Mouse (Mus musculus) neural tube, embryonic 14.5 days (tissue): ENCODE data around the gene Foxj1. TPM values are rescaled to one million over a fixed set of nuclear protein-coding genes. Genes with fewer than 3 reads are reported as not detected.
A peak's percentile ranks its signal among the peaks of the same experiment; 100 is the strongest.

Experiments
- ATAC-seq: fragments of 200-750 bp; cut with Nextera tagmentation; 2 replicates; pipeline ENCODE4 v1.8.0; 2017; ENCODE audit warnings: low read depth, mild to moderate bottlenecking, moderate TSS enrichment, moderate library complexity
- H3K27ac ChIP-seq: fragments of 300-500 bp; sonication (generic); 2 replicates; pipeline ENCODE4 v1.5.1; 2014; ENCODE audit warnings: low read depth, mild to moderate bottlenecking, control low read depth, low read length, moderate library complexity, mixed read lengths
- H3K27me3 ChIP-seq: fragments of 300-500 bp; sonication (generic); 2 replicates; pipeline ENCODE4 v1.6.1; 2014; ENCODE audit warnings: low read length; ENCODE audit not compliant: control insufficient read depth, insufficient read depth
- H3K36me3 ChIP-seq: fragments of 300-500 bp; sonication (generic); 2 replicates; pipeline ENCODE4 v1.6.1; 2014; ENCODE audit warnings: low read length, mixed read lengths; ENCODE audit not compliant: control insufficient read depth, insufficient read depth
- H3K4me1 ChIP-seq: fragments of 300-500 bp; sonication (generic); 2 replicates; pipeline ENCODE4 v1.6.1; 2014; ENCODE audit warnings: low read length; ENCODE audit not compliant: control insufficient read depth, insufficient read depth
- H3K4me2 ChIP-seq: fragments of 300-500 bp; sonication (generic); 2 replicates; pipeline ENCODE4 v1.6.1; 2014; ENCODE audit warnings: mild to moderate bottlenecking, low read depth, low read length, control low read depth
- H3K4me3 ChIP-seq: fragments of 300-500 bp; sonication (generic); 2 replicates; pipeline ENCODE4 v1.5.1; 2014; ENCODE audit warnings: low read depth, low read length, control low read depth, mixed read lengths
- H3K9ac ChIP-seq: fragments of 300-500 bp; sonication (generic); replicated peaks from 2 replicates; pipeline ENCODE4 v1.6.1; 2014; ENCODE audit warnings: low read depth, mild to moderate bottlenecking, control low read depth, low read length, mixed read lengths
- H3K9me3 ChIP-seq: fragments of 300-500 bp; sonication (generic); 2 replicates; pipeline ENCODE4 v1.6.1; 2016; ENCODE audit warnings: low read length; ENCODE audit not compliant: control insufficient read depth
- WGBS: fragments of 180-500 bp; shearing (Covaris S2); extraction: QIAGEN DNeasy Blood & Tissue Kit; methylation state at CpG from one replicate; pipeline ENCODE4 v1.1.7; 2014; 5-methylcytosine and 5-hydroxymethylcytosine counted together
- polyA plus RNA-seq: library from polyadenylated mRNA; unstranded; fragments of >200 nt; fragmentation: Nextera tagmentation; extraction: Ambion mirVana; gene quantifications from 2 replicates; pipeline ENCODE4 v1.2.1, GENCODE M21; 2014

Foxj1 gene
- polyA plus RNA-seq, 1 experiment from 2014 or later: 7.3 TPM

DNA sequence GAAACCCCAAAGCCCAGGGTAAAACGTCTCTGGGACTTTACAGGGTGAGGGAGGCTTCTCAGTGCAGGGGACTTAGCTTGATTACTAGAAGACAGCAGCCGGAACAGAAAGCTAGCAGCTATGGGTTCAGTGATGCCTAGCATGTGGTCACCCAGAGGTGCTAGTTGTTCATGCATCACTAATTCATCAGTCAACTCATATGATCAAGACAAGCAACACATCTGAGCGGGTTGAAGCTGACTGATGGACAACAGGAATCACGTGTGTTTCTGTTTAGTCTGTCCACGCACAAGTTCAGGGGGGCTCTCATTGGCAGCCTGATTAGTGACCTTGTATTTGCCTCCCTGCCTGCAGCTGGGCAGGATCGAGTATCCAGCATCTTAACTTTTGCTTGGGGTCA lies 51.2 kb downstream of the Foxj1 start:
- peaks cover 7% of the 10 kb centered on the region for H3K4me1 ChIP-seq
- H3K4me2 ChIP-seq: no peak overlapping the region
- H3K36me3 ChIP-seq: peaks cover 12% of the 10 kb centered on the region
- H3K9ac ChIP-seq: no peak overlapping the region
- H3K27me3 ChIP-seq: peaks cover 40% of the 10 kb centered on the region
- no peak for ATAC-seq
- WGBS: 65% methylated on average over 6 of the region's 6 CpGs
- H3K4me3 ChIP-seq: no peak overlapping the region
- H3K9me3 ChIP-seq: no peaks in the 10 kb centered on the region
- no peak overlapping the region for H3K27ac ChIP-seq

DNA sequence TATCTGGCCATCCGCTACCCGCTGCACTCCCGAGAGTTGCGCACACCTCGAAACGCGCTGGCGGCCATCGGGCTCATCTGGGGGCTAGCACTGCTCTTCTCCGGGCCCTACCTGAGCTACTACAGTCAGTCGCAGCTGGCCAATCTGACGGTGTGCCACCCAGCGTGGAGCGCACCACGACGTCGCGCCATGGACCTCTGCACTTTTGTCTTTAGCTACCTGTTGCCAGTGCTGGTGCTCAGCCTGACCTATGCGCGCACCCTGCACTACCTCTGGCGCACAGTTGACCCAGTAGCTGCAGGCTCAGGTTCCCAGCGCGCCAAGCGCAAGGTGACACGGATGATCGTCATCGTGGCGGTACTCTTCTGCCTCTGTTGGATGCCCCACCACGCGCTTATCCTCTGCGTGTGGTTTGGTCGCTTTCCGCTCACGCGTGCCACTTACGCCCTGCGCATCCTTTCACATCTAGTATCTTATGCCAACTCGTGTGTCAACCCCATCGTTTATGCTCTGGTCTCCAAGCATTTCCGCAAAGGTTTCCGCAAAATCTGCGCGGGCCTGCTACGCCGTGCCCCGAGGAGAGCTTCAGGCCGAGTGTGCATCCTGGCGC lies 52.2 kb downstream of the Foxj1 start:
- Histone ChIP-seq H3K4me1 (peaks cover 7% of the 10 kb centered on the region), H3K9ac (no peak overlapping the region), H3K4me2 (no peak overlapping the region), H3K4me3 (no peak overlapping the region), H3K36me3 (peaks cover 2% of the 10 kb centered on the region; the same call in 1 of the 2 replicates), H3K9me3 (no peaks in the 10 kb centered on the region), H3K27me3 (peaks cover 40% of the 10 kb centered on the region), H3K27ac (no peak overlapping the region)
- no peak for ATAC-seq
- WGBS: 10% methylated on average over 48 of the region's 48 CpGs

DNA sequence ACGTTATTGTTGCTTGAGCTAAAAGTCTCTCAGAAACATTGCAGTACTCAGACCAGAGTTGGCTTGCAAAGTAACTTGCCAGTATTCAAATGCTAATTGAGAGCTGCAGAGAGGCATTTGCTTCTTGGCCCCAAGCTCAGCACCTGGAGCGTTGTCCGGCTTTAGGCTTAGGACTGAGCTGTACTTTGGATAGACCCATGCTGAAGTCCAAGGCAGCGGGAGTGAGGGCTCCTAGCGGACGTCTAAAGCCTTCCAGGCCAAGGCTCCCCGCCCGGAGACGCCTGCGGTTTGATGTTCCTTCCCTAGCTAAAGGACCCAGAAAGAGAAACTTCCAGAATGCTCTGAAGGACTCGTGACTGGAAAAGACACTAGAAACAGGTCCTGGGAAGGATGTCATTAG lies 53.1 kb downstream of the Foxj1 start:
- H3K27me3 ChIP-seq: peaks cover 40% of the 10 kb centered on the region
- no peak overlapping the region for H3K9ac ChIP-seq
- peaks cover 7% of the 10 kb centered on the region for H3K4me1 ChIP-seq
- no peaks in the 10 kb centered on the region for H3K36me3 ChIP-seq
- peak overlapping the region; percentile 19; the same call in 1 of the 2 replicates for H3K4me3 ChIP-seq
- H3K27ac ChIP-seq: no peak overlapping the region
- H3K9me3 ChIP-seq: no peaks in the 10 kb centered on the region
- H3K4me2 ChIP-seq: no peak overlapping the region
- WGBS: 1% methylated on average over 11 of the region's 11 CpGs
- no peak for ATAC-seq

DNA sequence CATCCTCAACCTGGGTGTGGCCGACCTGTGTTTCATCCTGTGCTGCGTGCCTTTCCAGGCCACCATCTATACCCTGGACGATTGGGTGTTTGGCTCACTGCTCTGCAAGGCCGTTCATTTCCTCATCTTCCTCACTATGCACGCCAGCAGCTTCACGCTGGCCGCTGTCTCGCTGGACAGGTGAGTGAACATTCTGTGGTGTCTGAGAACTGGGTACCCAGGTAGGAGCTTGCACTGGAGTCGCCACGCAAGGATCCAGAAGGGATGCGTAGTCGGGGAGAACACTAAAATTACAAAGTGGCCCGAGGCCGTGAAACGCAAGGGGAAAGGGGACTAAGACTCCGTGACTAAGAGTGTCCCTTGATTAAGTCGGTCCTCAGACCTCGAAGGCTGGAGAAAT lies 53.5 kb downstream of the Foxj1 start:
- ATAC-seq: no peak
- peak overlapping the region; percentile 44 for H3K4me2 ChIP-seq
- no peaks in the 10 kb centered on the region for H3K36me3 ChIP-seq
- H3K9me3 ChIP-seq: no peaks in the 10 kb centered on the region
- 2% methylated on average over 18 of the region's 18 CpGs for whole genome bisulfite sequencing
- no peak overlapping the region for H3K27ac ChIP-seq
- 0 out of 2 replicates have a peak overlapping the region, but pooled peaks have one; percentile 28 for H3K9ac ChIP-seq
- H3K27me3 ChIP-seq: peaks cover 40% of the 10 kb centered on the region
- H3K4me3 ChIP-seq: peak overlapping the region; percentile 19
- H3K4me1 ChIP-seq: peaks cover 7% of the 10 kb centered on the region

DNA sequence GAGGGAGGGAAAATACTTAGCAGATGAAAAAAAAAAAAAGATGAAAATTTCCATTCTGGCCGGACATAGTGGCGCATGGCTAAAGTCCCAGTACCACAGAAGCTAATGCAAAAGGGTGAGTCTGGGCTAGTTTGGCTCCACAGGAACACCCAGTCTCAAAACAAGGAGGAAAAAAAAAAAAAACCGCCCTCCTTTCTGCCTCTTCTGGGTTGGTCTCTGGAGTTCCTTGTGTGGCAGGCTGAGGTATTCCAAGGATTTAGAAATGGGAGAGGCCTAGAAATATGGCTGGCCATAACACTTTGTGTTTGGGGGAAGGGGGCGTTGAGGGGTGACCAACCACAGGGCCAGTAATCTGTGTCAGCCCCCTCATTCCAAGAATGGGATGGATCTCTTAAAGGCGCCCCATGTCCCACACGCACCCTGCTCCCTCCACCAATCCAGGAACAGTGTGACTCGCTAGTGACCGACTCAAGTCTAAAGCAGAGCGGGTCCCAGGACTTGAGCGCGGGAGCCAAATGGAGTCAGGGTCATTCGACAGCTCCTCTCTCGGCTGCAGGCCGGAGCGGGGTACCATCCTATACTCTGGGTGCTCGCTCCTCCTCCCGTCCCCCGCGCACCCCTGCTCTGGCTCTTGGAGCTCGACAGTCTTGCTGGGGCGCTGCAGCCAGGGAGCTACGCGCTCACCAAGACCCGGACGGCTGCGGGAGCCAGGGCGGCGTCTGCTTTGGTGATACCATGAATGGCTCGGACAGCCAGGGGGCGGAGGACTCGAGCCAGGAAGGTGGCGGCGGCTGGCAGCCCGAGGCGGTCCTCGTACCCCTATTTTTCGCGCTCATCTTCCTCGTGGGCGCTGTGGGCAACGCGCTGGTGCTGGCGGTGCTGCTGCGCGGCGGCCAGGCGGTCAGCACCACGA lies 54.2 kb downstream of the Foxj1 start, which contains the start of gene Galr2:
Gene Galr2 (plus strand): TSS at position 189 of the 913 bp plus-strand sequence.
- WGBS: 6% methylated on average over 44 of the region's 48 CpGs
- Histone ChIP-seq H3K9ac (0 out of 2 replicates have a peak within 1 kb of the TSS, but pooled peaks have one; percentile 28), H3K4me2 (peak within 1 kb of the TSS; percentile 44), H3K27ac (no peak within 1 kb of the TSS), H3K36me3 (no peaks in the 10 kb centered on the region), H3K27me3 (peaks cover 40% of the 10 kb centered on the region), H3K4me1 (peaks cover 7% of the 10 kb centered on the region), H3K4me3 (peak within 1 kb of the TSS; percentile 19), H3K9me3 (no peaks in the 10 kb centered on the region)
- ATAC-seq: no peak

Other genes starting within 250 kb of the Foxj1 start
- 161 and 177 TPM in 2 replicates for gene Wbp2, start 248.4 kb downstream of the Foxj1 start, polyA plus RNA-seq
- 3.5 and 4.0 TPM in 2 replicates for gene Trim47, start 208.2 kb downstream of the Foxj1 start, polyA plus RNA-seq
- gene Trim65, start 204.3 kb downstream of the Foxj1 start, polyA plus RNA-seq: 3.1 TPM in 2 replicates
- gene Mrpl38, start 196.5 kb downstream of the Foxj1 start, polyA plus RNA-seq: 81.5 and 91.0 TPM in 2 replicates
- gene Fbf1, start 167.2 kb downstream of the Foxj1 start, polyA plus RNA-seq: 42.2 and 42.9 TPM in 2 replicates
- gene Ten1, start 136.5 kb downstream of the Foxj1 start, polyA plus RNA-seq: 82.0 and 96.1 TPM in 2 replicates
- gene Acox1, start 136.4 kb downstream of the Foxj1 start, polyA plus RNA-seq: 65.6 and 78.5 TPM in 2 replicates
- gene Evpl, start 97.3 kb downstream of the Foxj1 start, polyA plus RNA-seq: 0.53 and 0.62 TPM in 2 replicates
- 52.0 and 57.2 TPM in 2 replicates for gene Srp68, start 61.2 kb downstream of the Foxj1 start, polyA plus RNA-seq
- 0.22 and 0.46 TPM in 2 replicates for gene Galr2, start 54.5 kb downstream of the Foxj1 start, polyA plus RNA-seq
- 112 and 129 TPM in 2 replicates for gene Exoc7, start 28.2 kb downstream of the Foxj1 start, polyA plus RNA-seq
- gene Rnf157, start 77.6 kb upstream of the Foxj1 start, polyA plus RNA-seq: 63.5 and 87.7 TPM in 2 replicates
- gene Ubald2, start 98.7 kb upstream of the Foxj1 start, polyA plus RNA-seq: 64.0 and 68.4 TPM in 2 replicates
- not detected in 2 replicates for gene Qrich2, start 130.8 kb upstream of the Foxj1 start, polyA plus RNA-seq
- 171 and 179 TPM in 2 replicates for gene Prpsap1, start 158.8 kb upstream of the Foxj1 start, polyA plus RNA-seq
- gene Sphk1, start 195.5 kb upstream of the Foxj1 start, polyA plus RNA-seq: 0.54 and 3.6 TPM in 2 replicates
- gene Ube2o, start 246.0 kb upstream of the Foxj1 start, polyA plus RNA-seq: 26.2 and 30.2 TPM in 2 replicates